Mouse (Mus musculus): ENCODE results near the gene Ttc30a2.

Ttc30a2 gene

GRCm38 (mm10) chr2:75987739-75988138 lies 9.8 kb upstream of the Ttc30a2 start:
- POLR2A ChIA-PET = interaction anchor here in 3 of 4 experiments (1.0 to 2.4 kb wide), 11 partner anchors 9 to 354 kb away, joined by 3 to 8 read pairs (median 4); partner anchors contain the start of gene Ttc30a2 (in 1 of the 3)
- CTCF ChIA-PET = interaction anchor here in 3 of 4 experiments (0.7 to 2.3 kb wide), 8 partner anchors 13 to 1281 kb away, joined by 3 to 16 read pairs (median 4); no protein-coding TSS in a partner anchor

DNA sequence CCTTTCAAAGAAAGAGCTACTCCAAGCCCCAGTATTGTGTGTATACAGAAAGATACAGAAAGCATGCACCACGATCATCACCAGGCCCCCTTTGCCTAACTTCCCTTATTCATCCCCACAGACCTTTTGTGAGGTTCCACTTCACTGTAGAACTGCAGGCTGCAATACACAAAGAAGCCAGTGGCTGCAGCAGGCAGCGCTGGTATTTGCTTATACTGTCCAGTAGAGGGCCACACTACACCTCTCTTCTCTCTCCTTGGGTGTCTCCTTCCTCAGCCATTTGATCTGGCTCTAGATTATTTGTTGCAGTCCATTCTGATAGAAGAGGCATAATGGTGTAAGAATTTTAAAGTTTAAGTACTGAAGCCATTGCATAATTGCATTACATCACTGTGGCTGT lies 7.2 kb upstream of the Ttc30a2 start:
- ChIA-PET CTCF (interaction anchor here in 2 of 4 experiments (0.5 to 1.2 kb wide), 11 partner anchors 8 to 130 kb away, joined by 3 to 10 read pairs (median 4); no protein-coding TSS in a partner anchor), POLR2A (interaction anchor here in 3 of 4 experiments (0.6 to 2.0 kb wide), 10 partner anchors 14 to 390 kb away, joined by 3 to 6 read pairs (median 3); no protein-coding TSS in a partner anchor)

DNA sequence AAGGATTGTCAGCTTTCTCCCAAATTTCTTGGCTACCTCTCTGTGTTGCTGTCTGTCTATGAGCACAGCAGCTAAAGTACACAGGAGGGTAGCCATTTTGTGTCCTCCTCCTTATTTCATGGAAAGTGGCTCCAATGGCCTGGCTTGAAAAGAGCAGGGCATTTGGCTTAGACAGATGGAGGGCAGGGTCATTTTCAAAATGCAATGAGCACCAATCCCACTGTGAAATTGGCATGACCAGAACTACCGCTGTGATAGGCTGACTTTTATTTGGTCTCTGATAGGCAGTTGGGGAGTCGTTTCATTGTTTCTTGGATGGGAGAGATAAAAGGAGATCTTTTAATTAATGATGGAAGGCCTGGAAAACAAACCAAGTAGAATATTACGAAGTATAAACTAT lies 5.9 kb upstream of the Ttc30a2 start:
- CTCF ChIA-PET = interaction anchor here in 1 of 4 experiments (0.6 kb wide), 1 partner anchor 20 kb away, joined by 7 read pairs; no protein-coding TSS in a partner anchor
- POLR2A ChIA-PET = interaction anchor here in 1 of 4 experiments (1.0 to 1.4 kb wide), 2 partner anchors 24 to 109 kb away, joined by 3 to 5 read pairs; no protein-coding TSS in a partner anchor

DNA sequence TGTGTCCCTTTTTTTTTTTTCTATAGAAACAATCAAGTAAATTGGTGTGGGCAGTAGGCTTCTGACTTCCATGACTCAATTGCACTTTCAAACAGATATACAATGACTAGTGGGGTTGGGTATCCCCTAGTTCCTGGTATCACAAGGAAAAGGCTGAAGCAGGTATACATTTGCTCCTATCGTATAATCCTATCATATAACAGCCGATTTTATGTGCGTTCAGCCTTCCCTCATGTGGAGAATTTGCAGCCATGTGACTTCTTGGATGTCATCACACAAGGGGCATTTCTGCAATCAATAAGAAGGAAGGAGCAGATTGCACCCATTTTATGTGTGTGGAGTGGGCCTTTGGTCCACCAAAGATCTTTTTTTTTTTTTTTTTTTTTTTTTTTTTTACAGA lies 5.1 kb upstream of the Ttc30a2 start:
- POLR2A ChIA-PET = interaction anchor here in 1 of 4 experiments (0.6 kb wide), 1 partner anchor 358 kb away, joined by 5 read pairs; no protein-coding TSS in a partner anchor
- CTCF ChIA-PET = no interaction called here

DNA sequence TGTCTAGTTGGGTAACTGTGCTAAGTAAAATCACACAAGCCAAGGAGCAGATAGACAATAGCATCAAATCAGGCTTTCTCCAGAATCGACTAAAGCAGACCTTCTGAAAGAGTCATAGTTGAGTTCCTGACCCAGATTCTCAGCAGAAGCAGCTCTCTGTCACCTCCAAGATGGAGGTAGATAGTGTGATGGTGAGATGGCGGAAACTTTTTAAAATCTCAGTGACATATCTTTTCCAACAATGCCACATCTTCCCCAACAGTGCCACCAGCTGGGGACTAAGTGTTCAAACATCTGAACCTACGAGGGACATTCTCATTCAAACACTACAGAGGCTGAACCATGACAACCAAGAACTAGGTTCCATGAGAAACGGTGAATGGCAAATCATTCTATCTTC lies 4.7 kb upstream of the Ttc30a2 start:
- ChIA-PET POLR2A (interaction anchor here (0.6 to 1.4 kb wide), 4 partner anchors 111 to 359 kb away, joined by 3 to 6 read pairs (median 4); no protein-coding TSS in a partner anchor), CTCF (interaction anchor here in 2 of 4 experiments (0.5 to 1.3 kb wide), 3 partner anchors 8 to 351 kb away, joined by 3 to 5 read pairs (median 3); no protein-coding TSS in a partner anchor)

DNA sequence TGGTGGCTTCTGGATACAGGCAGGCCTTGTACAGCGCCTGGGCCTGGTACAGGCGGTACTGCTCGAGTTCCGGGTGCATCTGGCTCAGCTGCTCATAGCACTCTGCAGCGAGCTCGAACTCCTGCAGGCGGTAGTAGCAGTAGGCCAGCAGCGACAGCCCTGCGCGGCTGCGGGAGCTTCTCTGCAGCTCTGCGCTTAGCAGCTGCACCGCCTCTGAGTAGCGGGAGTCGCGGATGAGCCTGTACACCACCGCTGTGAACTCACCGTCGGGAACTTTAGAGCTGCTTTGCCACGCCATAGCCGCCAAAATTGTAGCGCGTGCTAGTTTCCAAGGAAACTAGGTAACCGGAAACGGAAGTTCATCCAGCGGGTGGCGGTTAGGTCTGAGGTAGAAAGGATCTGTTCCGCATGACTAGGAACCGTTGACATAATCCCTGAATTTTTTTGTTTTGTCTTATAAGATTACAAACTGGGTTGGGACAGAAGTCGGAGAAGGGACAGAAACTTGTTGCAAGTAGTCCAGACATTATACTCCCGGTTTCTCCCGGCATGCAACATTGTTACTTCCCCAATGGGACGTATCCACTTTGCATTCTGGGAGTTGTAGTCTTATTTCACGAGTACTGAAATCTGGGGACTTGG lies 3.6 kb upstream of the Ttc30a2 start, which contains the start of gene Ttc30a1:
Gene Ttc30a1, minus strand, starts transcription at position 528 of the 642 bp plus-strand sequence.
- CTCF ChIA-PET = interaction anchor here in 2 of 4 experiments (0.6 to 1.4 kb wide), 4 partner anchors 9 to 134 kb away, joined by 3 to 5 read pairs (median 4); no protein-coding TSS in a partner anchor
- POLR2A ChIA-PET = interaction anchor here in 2 of 4 experiments (0.6 to 1.4 kb wide), 6 partner anchors 12 to 324 kb away, joined by 3 to 4 read pairs (median 3); partner anchors contain the start of gene Ttc30b (in 1 of the 2)

GRCm38 (mm10) chr2:75980933-75981439 lies 3.0 kb upstream of the Ttc30a2 start:
- ChIA-PET POLR2A (interaction anchor here in 2 of 4 experiments (0.6 to 1.3 kb wide), 4 partner anchors 12 to 107 kb away, joined by 3 to 4 read pairs (median 3); partner anchors contain the start of gene Ttc30b (in 1 of the 2)), CTCF (interaction anchor here in 2 of 4 experiments (0.6 to 1.4 kb wide), 4 partner anchors 10 to 134 kb away, joined by 3 to 5 read pairs (median 4); no protein-coding TSS in a partner anchor)

DNA sequence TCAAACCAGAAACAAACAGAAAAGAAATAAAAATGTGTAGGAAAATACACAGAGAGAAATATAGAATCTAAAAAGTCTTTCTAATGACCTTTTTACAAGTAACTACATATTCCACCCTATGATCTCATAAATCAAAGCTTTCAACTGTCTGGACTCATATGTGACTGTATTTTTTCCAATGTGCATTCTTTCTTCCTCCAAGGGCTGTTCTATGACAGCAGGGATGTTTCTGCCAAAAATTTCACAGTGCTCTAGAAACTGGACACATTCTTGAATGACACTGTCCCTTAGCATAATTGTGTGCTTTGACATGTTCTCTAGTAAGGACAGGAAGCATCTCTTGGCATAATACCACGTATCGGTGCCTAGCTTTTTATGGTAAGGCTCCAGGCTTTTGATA lies 1.9 kb downstream of the Ttc30a2 start:
- POLR2A ChIA-PET = interaction anchor here in 1 of 4 experiments (1.6 kb wide), 1 partner anchor 10 kb away, joined by 4 read pairs; no protein-coding TSS in a partner anchor
- CTCF ChIA-PET = interaction anchor here in 2 of 4 experiments (0.6 to 1.2 kb wide), 3 partner anchors 11 to 400 kb away, joined by 3 read pairs; no protein-coding TSS in a partner anchor

- CTCF ChIA-PET = interaction anchor here in 1 of 4 experiments (0.6 to 1.3 kb wide), 2 partner anchors 9 to 227 kb away, joined by 3 to 5 read pairs; no protein-coding TSS in a partner anchor
- POLR2A ChIA-PET = interaction anchor here in 2 of 4 experiments (0.9 to 1.2 kb wide), 4 partner anchors 10 to 207 kb away, joined by 3 to 5 read pairs (median 3); no protein-coding TSS in a partner anchor
These were observed 3.8 kb downstream of the Ttc30a2 start for GRCm38 (mm10) chr2:75974131-75974530.

DNA sequence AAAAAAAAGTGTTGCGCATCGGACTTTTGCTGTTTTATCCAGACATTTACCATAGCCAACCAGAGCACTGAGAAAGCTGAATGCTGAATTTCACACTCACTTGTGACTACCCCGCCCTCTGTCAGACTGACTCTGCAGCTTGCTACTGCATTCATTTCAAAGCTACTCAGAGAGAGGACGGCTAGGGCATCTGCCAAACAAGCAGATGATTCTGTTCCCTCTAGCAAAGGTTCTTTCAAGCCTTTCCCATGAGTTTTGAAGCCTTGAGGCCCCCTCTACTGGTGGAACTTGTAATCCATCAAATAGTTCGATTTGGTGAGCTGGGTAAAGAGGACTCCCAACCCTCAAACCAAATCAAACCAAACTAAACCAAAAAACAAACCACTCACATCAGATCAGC lies 13.0 kb downstream of the Ttc30a2 start:
- ChIA-PET POLR2A (interaction anchor here in 3 of 4 experiments (0.6 to 2.1 kb wide), 29 partner anchors 9 to 359 kb away, joined by 3 to 7 read pairs (median 3); partner anchors contain the start of genes Nfe2l2 (in 2 of the 3), Agps (in 1 of the 3), Hnrnpa3 (in 1 of the 3) and Ttc30b (in 1 of the 3)), CTCF (interaction anchor here (0.5 to 2.9 kb wide), 85 partner anchors 9 to 1344 kb away, joined by 3 to 19 read pairs (median 4); partner anchors contain the start of genes Cyct (in 1 of the 4), Nfe2l2 (in 1 of the 4) and Ttc30b (in 1 of the 4))

- ChIA-PET POLR2A (interaction anchor here in 3 of 4 experiments (0.6 to 2.1 kb wide), 36 partner anchors 9 to 359 kb away, joined by 3 to 7 read pairs (median 3); partner anchors contain the start of genes Nfe2l2 (in 2 of the 3), Agps (in 1 of the 3), Hnrnpa3 (in 1 of the 3) and Ttc30b (in 1 of the 3)), CTCF (interaction anchor here (0.5 to 2.9 kb wide), 81 partner anchors 10 to 1345 kb away, joined by 3 to 19 read pairs (median 4); partner anchors contain the start of genes Cyct (in 1 of the 4), Nfe2l2 (in 1 of the 4) and Ttc30b (in 1 of the 4))
These were observed 13.5 kb downstream of the Ttc30a2 start for GRCm38 (mm10) chr2:75964512-75964911.

DNA sequence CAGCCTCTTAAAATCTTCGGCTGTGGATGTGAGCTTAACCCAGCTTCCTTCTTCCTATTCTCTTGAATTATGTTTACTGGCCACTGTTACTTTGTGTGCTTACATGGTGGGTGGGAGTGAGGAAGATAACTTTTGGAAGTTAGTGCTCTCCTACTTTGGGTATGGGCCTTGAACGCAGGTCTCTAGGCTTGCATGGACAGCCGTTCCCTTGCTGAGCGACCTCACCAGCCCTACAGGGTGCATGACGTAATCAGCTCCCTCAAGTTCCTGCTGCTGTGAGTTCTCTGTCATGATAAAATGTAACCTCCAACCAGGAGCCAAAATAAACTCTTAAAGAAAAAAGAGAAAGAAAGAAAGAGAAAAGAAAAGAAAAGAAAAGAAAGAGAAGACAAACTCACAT lies 13.9 kb downstream of the Ttc30a2 start:
- ChIA-PET CTCF (interaction anchor here (0.6 to 2.9 kb wide), 53 partner anchors 11 to 375 kb away, joined by 3 to 19 read pairs (median 5); partner anchors contain the start of gene Ttc30b (in 1 of the 4)), POLR2A (interaction anchor here in 3 of 4 experiments (0.6 to 2.1 kb wide), 35 partner anchors 9 to 358 kb away, joined by 3 to 7 read pairs (median 3); partner anchors contain the start of genes Nfe2l2 (in 2 of the 3), Agps (in 1 of the 3), Hnrnpa3 (in 1 of the 3) and Ttc30b (in 1 of the 3))

GRCm38 (mm10) chr2:75963211-75963840 lies 14.6 kb downstream of the Ttc30a2 start:
- ChIA-PET POLR2A (interaction anchor here in 2 of 4 experiments (0.6 to 2.1 kb wide), 12 partner anchors 8 to 280 kb away, joined by 3 to 7 read pairs (median 4); no protein-coding TSS in a partner anchor), CTCF (interaction anchor here in 3 of 4 experiments (0.6 to 2.9 kb wide), 14 partner anchors 12 to 702 kb away, joined by 3 to 17 read pairs (median 6); no protein-coding TSS in a partner anchor)

- ChIA-PET CTCF (interaction anchor here (0.5 to 1.7 kb wide), 8 partner anchors 27 to 355 kb away, joined by 3 to 9 read pairs (median 4); partner anchors contain the start of gene Nfe2l2 (in 1 of the 4)), POLR2A (interaction anchor here (0.6 to 2.5 kb wide), 30 partner anchors 9 to 1275 kb away, joined by 3 to 12 read pairs (median 4); partner anchors contain the start of genes Nfe2l2 (in 2 of the 4), Ttc30b (in 2 of the 4), Agps (in 1 of the 4) and Hnrnpa3 (in 1 of the 4))
These were observed 17.3 kb downstream of the Ttc30a2 start for GRCm38 (mm10) chr2:75960366-75961330.

DNA sequence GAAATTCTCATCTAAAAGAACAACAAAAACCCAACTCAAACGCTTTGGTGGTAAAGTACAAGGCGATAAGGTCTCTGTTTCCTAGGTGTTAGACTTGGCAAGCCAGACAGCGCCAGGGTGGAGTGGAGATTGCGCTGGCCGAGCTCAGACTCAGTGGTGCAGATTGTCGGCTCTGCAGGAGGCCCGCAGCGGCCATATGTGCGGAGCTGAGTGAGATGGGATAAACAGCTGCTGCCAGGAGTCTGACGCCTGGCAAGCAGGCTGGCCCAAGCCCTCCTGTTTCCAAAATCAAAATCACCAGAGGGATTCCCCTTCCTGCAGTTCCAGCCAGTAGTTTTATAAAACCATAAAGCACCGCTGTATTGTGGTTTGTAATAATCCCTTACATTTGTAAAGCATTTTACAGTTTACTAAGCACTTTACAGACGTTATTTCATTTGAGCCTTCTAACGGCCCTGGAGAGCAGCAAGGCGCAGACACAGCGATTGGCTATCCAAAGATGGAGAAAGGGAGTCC lies 18.1 kb downstream of the Ttc30a2 start:
- POLR2A ChIA-PET = interaction anchor here (0.6 to 2.5 kb wide), 28 partner anchors 8 to 1274 kb away, joined by 3 to 12 read pairs (median 4); partner anchors contain the start of genes Nfe2l2 (in 2 of the 4), Ttc30b (in 2 of the 4), Agps (in 1 of the 4) and Hnrnpa3 (in 1 of the 4)
- CTCF ChIA-PET = interaction anchor here in 3 of 4 experiments (0.6 to 1.7 kb wide), 5 partner anchors 75 to 290 kb away, joined by 3 to 13 read pairs (median 5); no protein-coding TSS in a partner anchor

Measured in embryonic stem cell, embryonic (primary cell).